Mouse (Mus musculus): ENCODE measurements around the gene Tspan2.

DNA sequence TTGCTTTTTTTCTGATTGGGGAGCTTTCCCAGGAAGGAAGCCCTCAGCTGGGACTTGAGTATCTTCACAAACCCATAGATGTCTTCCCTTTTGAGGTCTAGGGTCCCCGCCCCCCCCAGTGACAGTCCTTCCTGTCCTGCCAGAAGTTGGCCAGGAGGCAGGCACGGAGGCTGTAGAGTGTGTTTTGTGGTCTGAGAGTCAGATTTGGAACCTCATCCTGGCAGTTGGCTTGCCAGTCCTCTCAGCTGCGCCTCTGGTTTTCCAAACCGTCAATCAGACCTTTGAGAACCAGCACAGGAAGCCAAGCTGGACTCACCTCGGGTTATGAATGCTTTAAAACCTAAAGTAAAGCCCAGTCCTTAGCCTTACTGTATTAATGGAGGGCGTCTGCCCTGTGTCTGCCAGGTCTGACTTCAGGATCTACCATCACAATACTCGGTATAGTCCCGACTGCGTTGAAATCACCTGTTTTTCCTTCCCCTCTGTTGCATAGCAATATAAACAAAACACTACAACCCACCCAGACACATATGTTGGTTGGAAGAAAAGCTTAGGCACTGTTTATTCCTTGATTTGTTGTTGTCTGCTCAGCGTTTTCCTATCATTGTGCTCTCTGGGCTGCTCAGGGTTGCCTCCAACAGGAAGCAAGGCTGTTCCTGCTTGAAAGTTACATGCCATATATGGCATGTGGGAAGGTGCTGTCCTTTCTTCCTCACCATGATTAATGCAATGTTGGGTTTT is 4.0 kb downstream of the Tspan2 start:
- no peak for TF ChIP-seq CTCF (IDR thresholded peaks at IDR 0.05; ENCODE audit: low read depth)
- no peak for TF ChIP-seq EP300 (IDR thresholded peaks at IDR 0.05; ENCODE audit: low read depth)
